Mouse (Mus musculus) MEL (cell line): ENCODE measurements around the gene Cilp. TPM values are rescaled to one million over a fixed set of nuclear protein-coding genes. Genes with fewer than 3 reads are reported as not detected.

Experiments
- DNase-seq: peaks from one replicate; pipeline ENCODE4 v3.0.0; 2011; ENCODE audit warnings: low read depth, low spot score
- H3K27ac ChIP-seq: 2 replicates; pipeline ENCODE4 v1.5.1; 2012; ENCODE audit warnings: low read depth, mild to moderate bottlenecking, control low read depth, low read length, moderate library complexity; ENCODE audit not compliant: control insufficient read depth
- H3K27me3 ChIP-seq, 2 experiments: fragments of 150-350 bp in 1 of 2; sonication (generic) in 1 of 2; 2 replicates each; pipeline ENCODE4 v1.6.1; 2012; ENCODE audit warnings: low read length in 2 of 2, mild to moderate bottlenecking in 2 of 2, improper control_type of control experiment in 1 of 2, moderate library complexity in 1 of 2; ENCODE audit not compliant: insufficient read depth in 2 of 2, control insufficient read depth in 1 of 2
- H3K36me3 ChIP-seq, 2 experiments: 2 replicates each; pipeline ENCODE4 v1.6.1; 2012 to 2014; ENCODE audit warnings: low read length in 2 of 2, improper control_type of control experiment in 1 of 2, inconsistent platforms in 1 of 2, mild to moderate bottlenecking in 1 of 2; ENCODE audit not compliant: insufficient read depth in 2 of 2, control insufficient read depth in 1 of 2
- H3K4me1 ChIP-seq, 2 experiments: fragments of 150-350 bp in 1 of 2; sonication (generic) in 1 of 2; 2 replicates each; pipeline ENCODE4 v1.6.1; 2012; ENCODE audit warnings: low read length in 2 of 2, improper control_type of control experiment in 1 of 2, mild to moderate bottlenecking in 1 of 2; ENCODE audit not compliant: insufficient read depth in 2 of 2, control insufficient read depth in 1 of 2
- H3K4me3 ChIP-seq, 2 experiments: fragments of 150-350 bp in 1 of 2; sonication (generic) in 1 of 2; 2 replicates each; pipeline ENCODE4 v1.5.1; 2012; ENCODE audit warnings: low read depth in 2 of 2, low read length in 2 of 2, mild to moderate bottlenecking in 2 of 2, moderate library complexity in 2 of 2, control low read depth in 1 of 2, improper control_type of control experiment in 1 of 2; ENCODE audit not compliant: control insufficient read depth in 1 of 2, insufficient read depth in 1 of 2
- H3K79me2 ChIP-seq: 2 replicates; pipeline ENCODE4 v1.6.1; 2012; ENCODE audit warnings: mild to moderate bottlenecking, low read length, moderate library complexity; ENCODE audit not compliant: control insufficient read depth, poor library complexity, insufficient read depth
- H3K9ac ChIP-seq: 2 replicates; pipeline ENCODE4 v1.6.1; 2012; ENCODE audit warnings: low read depth, mild to moderate bottlenecking, control low read depth, low read length, moderate library complexity; ENCODE audit not compliant: control insufficient read depth, poor library complexity, severe bottlenecking
- H3K9me3 ChIP-seq: fragments of 150-350 bp; sonication (generic); replicated peaks from 2 replicates; pipeline ENCODE4 v1.6.1; 2012; ENCODE audit warnings: mild to moderate bottlenecking, low read length, improper control_type of control experiment, moderate library complexity; ENCODE audit not compliant: insufficient read depth
- BHLHE40 ChIP-seq: IDR thresholded peaks from 2 replicates; pipeline ENCODE4 v1.6.1; 2012; ENCODE audit warnings: low read depth, mild to moderate bottlenecking, inconsistent platforms, low read length, improper control_type of control experiment, borderline replicate concordance
- CHD1 ChIP-seq: IDR thresholded peaks from 2 replicates; pipeline ENCODE4 v1.6.1; 2012; ENCODE audit warnings: low read depth, mild to moderate bottlenecking, inconsistent platforms, low read length, improper control_type of control experiment
- CHD2 ChIP-seq: IDR thresholded peaks from 2 replicates; pipeline ENCODE4 v1.6.1; 2011; ENCODE audit warnings: low read length, improper control_type of control experiment
- CTCF ChIP-seq, 3 experiments: IDR thresholded peaks in 2 of 3; conservative IDR thresholded peaks in 1 of 3; 2 replicates each; pipeline ENCODE4 v1.5.1; 2011 to 2012; ENCODE audit warnings: low read length in 3 of 3, low read depth in 2 of 3, mild to moderate bottlenecking in 2 of 3, improper control_type of control experiment in 1 of 3, inconsistent platforms in 1 of 3, mixed read lengths in 1 of 3, moderate library complexity in 1 of 3; ENCODE audit not compliant: control insufficient read depth in 1 of 3, insufficient read depth in 1 of 3, poor library complexity in 1 of 3, severe bottlenecking in 1 of 3
- E2F4 ChIP-seq: IDR thresholded peaks from 2 replicates; pipeline ENCODE4 v1.6.1; 2011; ENCODE audit warnings: low read depth, low read length, improper control_type of control experiment, borderline replicate concordance
- ELF1 ChIP-seq: IDR thresholded peaks from 2 replicates; pipeline ENCODE4 v1.6.1; 2014; ENCODE audit warnings: low read depth, mild to moderate bottlenecking, inconsistent platforms, low read length, improper control_type of control experiment, moderate library complexity
- ETS1 ChIP-seq: IDR thresholded peaks from 2 replicates; pipeline ENCODE4 v1.6.1; 2012; ENCODE audit warnings: low read depth, mild to moderate bottlenecking, inconsistent platforms, low read length, improper control_type of control experiment, moderate library complexity
- GATA1 ChIP-seq: IDR thresholded peaks from 2 replicates; pipeline ENCODE4 v1.6.1; 2011; ENCODE audit warnings: low read depth, low read length, improper control_type of control experiment
- HCFC1 ChIP-seq: IDR thresholded peaks from 2 replicates; pipeline ENCODE4 v1.6.1; 2012; ENCODE audit warnings: low read depth, mild to moderate bottlenecking, inconsistent platforms, low read length, improper control_type of control experiment, moderate library complexity
- JUND ChIP-seq: IDR thresholded peaks from 2 replicates; pipeline ENCODE4 v1.6.1; 2011; ENCODE audit warnings: low read depth, mild to moderate bottlenecking, improper control_type of control experiment, low read length
- MAFK ChIP-seq: IDR thresholded peaks from 2 replicates; pipeline ENCODE4 v1.6.1; 2011; ENCODE audit warnings: low read depth, mild to moderate bottlenecking, low read length, improper control_type of control experiment, borderline replicate concordance
- MAX ChIP-seq: IDR thresholded peaks from 2 replicates; pipeline ENCODE4 v1.6.1; 2011; ENCODE audit warnings: low read length, improper control_type of control experiment
- MAZ ChIP-seq: IDR thresholded peaks from 2 replicates; pipeline ENCODE4 v1.6.1; 2012; ENCODE audit warnings: low read depth, mild to moderate bottlenecking, inconsistent platforms, low read length, improper control_type of control experiment
- MXI1 ChIP-seq: IDR thresholded peaks from 2 replicates; pipeline ENCODE4 v1.6.1; 2011; ENCODE audit warnings: mild to moderate bottlenecking, low read depth, low read length, improper control_type of control experiment
- MYC ChIP-seq: IDR thresholded peaks from 2 replicates; pipeline ENCODE4 v1.6.1; 2011; ENCODE audit warnings: low read depth, mild to moderate bottlenecking, low read length, improper control_type of control experiment, moderate library complexity
- NELFE ChIP-seq: IDR thresholded peaks from 2 replicates; pipeline ENCODE4 v1.6.1; 2011; ENCODE audit warnings: low read depth, low read length, improper control_type of control experiment
- NRF1 ChIP-seq: IDR thresholded peaks from 2 replicates; pipeline ENCODE4 v1.6.1; 2014; ENCODE audit warnings: low read depth, mild to moderate bottlenecking, inconsistent platforms, low read length, improper control_type of control experiment, moderate library complexity; ENCODE audit not compliant: poor library complexity, insufficient read depth, severe bottlenecking
- POLR2A ChIP-seq, 2 experiments: IDR thresholded peaks; 2 replicates each; pipeline ENCODE4 v1.6.1; 2011 to 2012; ENCODE audit warnings: low read length in 2 of 2, mild to moderate bottlenecking in 2 of 2, control low read depth in 1 of 2, improper control_type of control experiment in 1 of 2, low read depth in 1 of 2, moderate library complexity in 1 of 2; ENCODE audit not compliant: control insufficient read depth in 1 of 2, insufficient read depth in 1 of 2, poor library complexity in 1 of 2
- RAD21 ChIP-seq: IDR thresholded peaks from 2 replicates; pipeline ENCODE4 v1.6.1; 2011; ENCODE audit warnings: mild to moderate bottlenecking, low read depth, low read length, improper control_type of control experiment
- SMC3 ChIP-seq: IDR thresholded peaks from 2 replicates; pipeline ENCODE4 v1.6.1; 2011; ENCODE audit warnings: low read depth, low read length, improper control_type of control experiment
- TAL1 ChIP-seq: IDR thresholded peaks from 2 replicates; pipeline ENCODE4 v1.6.1; 2012; ENCODE audit warnings: mild to moderate bottlenecking, inconsistent platforms, low read length, moderate library complexity, mixed read lengths
- TCF12 ChIP-seq: IDR thresholded peaks from 2 replicates; pipeline ENCODE4 v1.6.1; 2014; ENCODE audit warnings: low read depth, mild to moderate bottlenecking, inconsistent platforms, low read length, improper control_type of control experiment, moderate library complexity
- UBTF ChIP-seq: IDR thresholded peaks from 2 replicates; pipeline ENCODE4 v1.6.1; 2012; ENCODE audit warnings: low read depth, mild to moderate bottlenecking, inconsistent platforms, low read length, improper control_type of control experiment, moderate library complexity, borderline replicate concordance; ENCODE audit not compliant: insufficient read depth
- USF1 ChIP-seq: IDR thresholded peaks from 2 replicates; pipeline ENCODE4 v1.6.1; 2014; ENCODE audit warnings: low read depth, mild to moderate bottlenecking, inconsistent platforms, low read length, improper control_type of control experiment, moderate library complexity
- USF2 ChIP-seq, 2 experiments: IDR thresholded peaks; 2 replicates each; pipeline ENCODE4 v1.6.1; 2011 to 2012; ENCODE audit warnings: improper control_type of control experiment in 2 of 2, low read length in 2 of 2, borderline replicate concordance in 1 of 2, inconsistent platforms in 1 of 2, low read depth in 1 of 2, mild to moderate bottlenecking in 1 of 2; ENCODE audit not compliant: insufficient read depth in 1 of 2
- ZNF384 ChIP-seq: IDR thresholded peaks from 2 replicates; pipeline ENCODE4 v1.6.1; 2012; ENCODE audit warnings: low read depth, mild to moderate bottlenecking, inconsistent platforms, low read length, improper control_type of control experiment
- polyA plus RNA-seq, 2 experiments: library from polyadenylated mRNA; stranded (reverse) in 1 of 2; unstranded in 1 of 2; fragments of >175 nt in 1 of 2; fragments of >200 nt in 1 of 2; gene quantifications; 2 replicates each; pipeline versions ENCODE4 v1.2.1 to v1.2.4; 2012; ENCODE audit warnings: low replicate concordance in 2 of 2, low read depth in 1 of 2; ENCODE audit not compliant: insufficient read length in 2 of 2, insufficient read depth in 1 of 2, missing spikeins in 1 of 2
- total RNA-seq: library from RNA; depleted of rRNA; stranded (reverse); fragments of 300-350 nt; gene quantifications from 2 replicates; pipeline ENCODE4 v1.2.3, GENCODE M21; 2012

Cilp gene
- total and polyA plus RNA-seq, 3 experiments, result 0.01 TPM; not detected in 2

DNA sequence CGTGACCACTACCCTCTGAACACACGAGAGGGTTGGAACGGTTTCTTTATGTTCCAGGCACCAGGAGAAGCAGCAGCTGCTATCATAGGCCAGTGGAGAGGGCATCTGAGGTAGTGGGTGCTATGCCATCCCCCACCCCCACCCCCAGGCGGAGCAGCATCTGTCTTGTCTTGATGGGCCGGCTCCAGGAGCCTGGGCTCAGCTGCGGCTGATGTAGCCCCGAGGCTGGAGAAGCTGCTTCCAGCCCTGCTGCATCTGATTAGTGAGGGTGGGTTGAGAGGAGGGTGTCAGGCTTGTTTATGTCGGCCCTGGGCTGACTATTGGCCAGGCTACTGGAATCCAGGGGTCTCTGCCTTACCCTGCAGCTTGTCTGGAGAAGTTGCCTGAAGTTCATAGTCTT lies 33.7 kb upstream of the Cilp start:
- H3K27me3 ChIP-seq, result no peaks in the 10 kb centered on the region
- no peak overlapping the region for H3K4me3 ChIP-seq
- H3K27ac ChIP-seq, result no peak overlapping the region
- no peak for DNase-seq
- no peak for TF ChIP-seq JUND
- TF ChIP-seq RAD21, result no peak
- TF ChIP-seq NELFE, result no peak
- TF ChIP-seq CHD2, result no peak
- TF ChIP-seq TAL1, result no peak
- TF ChIP-seq USF1, result no peak
- TF ChIP-seq E2F4, result no peak
- no peak for TF ChIP-seq MXI1
- TF ChIP-seq UBTF, result no peak
- no peak for TF ChIP-seq ELF1
- no peak for TF ChIP-seq POLR2A (IDR thresholded peaks at IDR 0.05; ENCODE audit: control insufficient read depth in 1 of 2, insufficient read depth in 1 of 2, low read depth in 1 of 2, low read length in 2 of 2, poor library complexity in 1 of 2)
- TF ChIP-seq MAZ, result no peak
- no peak for TF ChIP-seq USF2 (IDR thresholded peaks at IDR 0.05; ENCODE audit: borderline replicate concordance in 1 of 2, insufficient read depth in 1 of 2, low read depth in 1 of 2, low read length in 2 of 2)
- TF ChIP-seq ZNF384, result no peak
- no peak for TF ChIP-seq HCFC1
- TF ChIP-seq MAX, result no peak
- no peak for TF ChIP-seq MAFK
- no peak for TF ChIP-seq SMC3
- no peaks in the 10 kb centered on the region for H3K36me3 ChIP-seq
- no peaks in the 10 kb centered on the region for H3K4me1 ChIP-seq
- H3K79me2 ChIP-seq, result no peaks in the 10 kb centered on the region
- H3K9me3 ChIP-seq, result no peaks in the 10 kb centered on the region
- H3K9ac ChIP-seq, result no peak overlapping the region

DNA sequence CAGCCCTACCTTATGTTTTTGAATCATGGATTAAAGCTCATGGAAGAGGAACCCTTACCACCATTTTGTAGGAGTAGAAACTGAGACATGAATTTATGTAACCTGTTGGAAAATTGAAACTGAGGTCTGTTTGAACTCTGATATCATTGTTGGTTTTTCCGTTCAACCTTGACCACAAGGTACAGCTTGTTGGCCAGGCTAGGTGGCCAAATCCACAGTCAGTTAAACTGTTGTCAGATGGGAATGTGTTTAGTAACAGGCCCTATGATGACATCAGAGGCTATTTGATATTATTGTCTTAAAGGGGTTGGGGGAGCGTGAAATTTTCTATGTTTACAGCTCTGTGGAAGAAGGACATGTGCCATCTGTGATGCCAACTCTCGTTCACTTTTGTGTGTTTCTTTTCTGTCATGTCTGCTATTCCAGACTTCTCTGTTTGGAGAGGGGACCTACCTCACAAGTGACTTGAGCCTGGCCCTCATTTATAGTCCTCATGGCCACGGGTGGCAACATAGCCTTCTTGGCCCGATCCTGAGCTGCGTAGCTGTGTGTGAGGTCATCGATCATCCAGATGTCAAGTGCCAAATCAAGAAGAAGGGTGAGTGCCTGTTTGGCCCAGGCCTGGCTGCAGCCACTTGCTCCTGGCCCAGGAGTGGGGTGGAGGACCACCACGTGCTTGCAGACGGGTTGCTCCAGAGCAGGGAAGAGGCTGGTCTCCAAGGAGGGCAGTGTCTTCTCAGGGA lies 31.6 kb upstream of the Cilp start:
- Histone ChIP-seq H3K36me3 (no peaks in the 10 kb centered on the region), H3K27me3 (no peaks in the 10 kb centered on the region), H3K9ac (no peak overlapping the region), H3K27ac (no peak overlapping the region), H3K79me2 (no peaks in the 10 kb centered on the region), H3K4me3 (no peak overlapping the region), H3K4me1 (no peaks in the 10 kb centered on the region), H3K9me3 (no peaks in the 10 kb centered on the region)
- TF ChIP-seq NELFE (no peak), ETS1 (no peak), MYC (no peak), CTCF (IDR thresholded peaks at IDR 0.05 in 2 of 3, conservative IDR thresholded peaks at IDR 0.05 in 1 of 3; ENCODE audit: control insufficient read depth in 1 of 3, insufficient read depth in 1 of 3, low read depth in 2 of 3, low read length in 3 of 3, poor library complexity in 1 of 3, severe bottlenecking in 1 of 3) (no peak), USF1 (no peak), SMC3 (no peak), ZNF384 (no peak), TCF12 (no peak), NRF1 (no peak), JUND (no peak), BHLHE40 (no peak), GATA1 (no peak), MAFK (no peak), MAX (no peak), CHD1 (no peak), RAD21 (no peak)
- DNase-seq, result no peak
